Mouse (Mus musculus) T-helper 17 cell (primary cell): ENCODE data around the gene Utp20.
"Not testable (repeated sequence)": the region's sequence is repeated elsewhere in the genome, so short reads cannot be mapped to it uniquely, and the experiment has no call there.

Experiments
- in situ Hi-C, 2 experiments: fragments of 300-600 bp; cut with MboI, MseI; formaldehyde crosslinking; loops; 1 replicate in 1 of 2; 2 replicates in 1 of 2; pipeline ENCODE4 v1.15.1; 2025; ENCODE audit warnings: high pct_unique_total_duplicates in 2 of 2

Gene Utp20

DNA sequence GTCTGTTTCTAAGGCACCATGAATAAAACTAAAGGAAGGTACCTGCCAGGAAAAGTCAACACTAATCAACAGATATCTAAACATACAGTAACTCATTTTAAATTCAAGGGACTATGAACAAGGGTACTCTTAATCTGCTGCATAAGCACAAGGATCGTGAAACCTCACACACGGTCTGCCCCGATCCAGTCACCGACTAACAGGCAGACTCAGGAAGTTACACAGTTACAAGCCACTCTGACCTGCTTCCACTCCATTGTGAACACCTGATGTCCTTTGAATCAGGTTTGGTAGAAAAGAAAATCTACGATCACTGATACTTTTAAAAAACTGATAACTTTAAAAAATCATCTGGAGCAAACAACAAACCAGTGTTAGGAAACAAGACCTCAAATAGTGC lies 42.7 kb downstream of the Utp20 start:
- in situ Hi-C loops = no loop called here

DNA sequence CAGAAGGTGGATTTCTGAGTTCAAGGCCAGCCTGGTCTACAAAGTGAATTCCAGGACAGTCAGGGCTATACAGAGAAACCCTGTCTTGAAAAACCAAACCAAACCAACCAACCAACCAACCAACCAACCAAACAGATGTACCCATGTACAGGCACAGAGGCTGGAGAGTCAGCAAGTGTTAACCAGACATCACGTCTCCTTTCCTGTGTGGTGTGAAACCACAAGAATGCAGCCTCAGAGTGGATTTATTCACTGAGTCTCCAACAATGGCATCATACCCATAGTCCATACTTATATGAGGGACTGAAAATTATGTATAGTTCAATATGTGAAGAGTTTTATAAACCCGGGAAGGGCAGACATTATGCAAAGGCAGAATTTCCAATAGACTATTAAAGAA lies 43.5 kb downstream of the Utp20 start:
- in situ Hi-C loops = not testable (repeated sequence)

DNA sequence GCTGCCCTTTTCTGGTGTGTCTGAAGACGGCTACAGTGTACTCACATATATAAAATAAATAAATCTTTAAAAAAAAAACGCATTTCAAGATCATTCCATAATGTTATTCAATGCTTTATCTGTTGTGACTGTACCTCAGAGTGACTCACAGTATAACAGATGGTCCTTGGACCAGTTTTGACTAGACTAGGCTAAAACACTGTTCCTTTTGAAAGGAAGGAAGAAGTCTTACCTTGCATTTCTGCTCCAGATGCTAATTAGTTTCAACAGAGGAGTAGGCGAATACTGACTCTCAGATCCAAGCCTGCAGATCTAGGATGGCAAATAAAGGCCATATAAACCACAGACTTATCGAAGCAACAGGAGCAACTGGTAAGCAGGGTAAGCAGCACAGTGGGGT lies 45.9 kb downstream of the Utp20 start:
- in situ Hi-C loops = no loop called here

DNA sequence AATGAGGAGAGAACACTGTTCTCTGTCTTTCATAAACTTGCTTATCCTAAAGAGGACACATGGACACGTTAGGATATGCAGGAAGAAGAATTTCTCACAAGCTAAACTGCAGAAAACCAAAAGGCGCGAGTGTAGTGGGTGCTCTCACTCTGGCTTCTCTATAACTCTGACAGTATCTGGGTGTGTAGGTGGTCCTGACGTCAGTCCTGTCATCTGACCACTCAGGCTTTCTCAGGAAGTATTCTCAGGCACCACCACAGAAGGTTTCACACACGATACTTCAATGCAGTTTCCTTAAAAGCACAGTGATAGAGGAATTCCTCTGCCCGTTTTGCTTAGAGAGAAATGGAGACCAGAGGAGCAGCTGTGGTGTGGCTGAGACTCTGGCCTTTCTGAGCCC lies 50.4 kb downstream of the Utp20 start:
- in situ Hi-C loops = loop anchor here in 1 of 2 experiments (5.0 kb wide), 1 partner anchor 34 kb away; no protein-coding TSS in a partner anchor

DNA sequence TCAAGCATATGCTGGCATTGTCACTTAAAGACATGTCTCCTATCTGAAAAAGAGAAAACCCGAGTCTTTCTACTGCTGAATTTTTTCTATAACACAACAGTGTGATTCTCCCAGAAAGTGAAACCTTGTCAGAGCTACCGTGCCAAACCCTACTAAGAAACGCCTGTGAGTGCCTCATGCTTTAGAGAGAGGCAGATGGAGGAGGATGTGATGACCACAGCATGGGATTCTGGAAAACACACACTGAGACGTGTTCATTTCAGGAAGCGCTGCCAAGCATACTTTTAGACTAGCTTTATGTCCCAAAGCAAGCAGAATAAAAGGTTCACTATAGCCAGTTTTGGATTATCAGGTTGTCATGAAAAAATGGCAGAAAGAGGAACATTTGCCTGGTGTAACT lies 53.6 kb downstream of the Utp20 start:
- in situ Hi-C loops = not testable (repeated sequence)

DNA sequence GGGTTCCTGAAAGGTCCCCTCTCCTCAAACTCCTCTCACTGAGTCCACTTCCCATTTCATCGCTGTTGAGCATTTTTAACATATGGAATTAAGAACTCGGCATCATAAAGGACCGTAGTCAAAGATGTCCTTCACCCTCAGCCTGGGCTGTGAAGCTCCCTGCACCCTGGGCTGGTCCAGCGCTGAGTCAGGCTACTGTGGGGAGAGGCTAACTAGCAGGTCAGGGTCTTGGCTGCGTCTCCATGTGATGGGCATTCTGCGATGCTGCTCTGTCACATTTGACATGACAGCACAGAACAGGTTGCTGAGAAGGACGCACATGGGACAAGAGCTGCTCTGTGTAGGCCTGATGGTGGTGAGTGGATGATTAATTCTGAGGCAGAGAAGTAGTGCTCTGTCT lies 56.9 kb downstream of the Utp20 start:
- in situ Hi-C loops = no loop called here

DNA sequence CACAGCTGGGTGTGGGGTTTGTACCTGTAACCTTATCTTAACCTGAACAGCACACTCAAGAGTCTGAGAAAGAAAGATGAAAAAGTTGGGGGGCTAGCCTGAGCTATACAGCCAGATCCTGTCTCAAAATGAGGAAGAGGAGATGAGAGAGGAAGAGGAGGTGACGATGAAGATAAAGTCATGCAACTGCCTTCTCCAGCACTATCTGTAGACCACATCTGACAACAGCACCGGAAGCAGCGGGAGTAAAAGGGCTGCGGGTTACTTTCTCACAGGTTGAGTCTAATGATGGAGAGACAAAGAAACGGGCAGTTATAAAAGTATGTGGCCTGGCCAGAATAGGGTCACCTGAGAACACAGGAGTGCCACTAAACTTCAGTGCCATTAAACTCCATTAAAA lies 57.6 kb downstream of the Utp20 start:
- in situ Hi-C loops = no loop called here

DNA sequence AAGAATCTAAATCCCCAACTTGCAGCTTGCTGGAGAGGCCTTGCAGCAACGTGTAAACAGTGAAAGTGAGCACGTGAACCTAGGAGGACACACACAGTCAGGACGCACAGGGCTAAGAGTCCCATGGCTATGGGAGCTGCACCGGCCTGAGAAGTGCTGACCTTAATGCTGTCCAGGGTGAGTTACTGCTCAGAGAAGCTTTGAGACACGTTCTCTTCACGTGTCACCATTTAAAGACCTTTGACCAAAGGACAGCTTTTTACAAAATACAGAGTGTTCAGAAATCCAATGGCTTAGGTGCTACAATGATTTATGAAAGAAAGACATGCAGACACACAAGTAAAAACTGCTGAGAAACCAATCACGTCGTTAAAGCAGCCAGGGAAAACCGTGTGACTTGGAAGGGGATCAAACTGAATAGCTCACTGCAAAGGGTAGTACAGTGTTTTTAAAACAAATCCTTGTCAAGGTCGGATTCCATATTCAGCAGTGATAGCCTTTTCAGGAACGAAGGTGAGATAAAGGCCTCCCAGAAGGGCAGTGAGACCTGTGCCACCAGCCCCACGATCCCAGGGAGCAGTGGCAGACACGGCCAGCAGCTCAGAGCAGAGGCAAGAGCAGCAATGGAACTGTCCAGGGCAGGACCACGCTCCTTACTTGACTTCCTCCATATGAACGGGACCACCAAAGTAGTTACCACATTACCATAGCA lies 61.0 kb downstream of the Utp20 start:
- in situ Hi-C loops = no loop called here

DNA sequence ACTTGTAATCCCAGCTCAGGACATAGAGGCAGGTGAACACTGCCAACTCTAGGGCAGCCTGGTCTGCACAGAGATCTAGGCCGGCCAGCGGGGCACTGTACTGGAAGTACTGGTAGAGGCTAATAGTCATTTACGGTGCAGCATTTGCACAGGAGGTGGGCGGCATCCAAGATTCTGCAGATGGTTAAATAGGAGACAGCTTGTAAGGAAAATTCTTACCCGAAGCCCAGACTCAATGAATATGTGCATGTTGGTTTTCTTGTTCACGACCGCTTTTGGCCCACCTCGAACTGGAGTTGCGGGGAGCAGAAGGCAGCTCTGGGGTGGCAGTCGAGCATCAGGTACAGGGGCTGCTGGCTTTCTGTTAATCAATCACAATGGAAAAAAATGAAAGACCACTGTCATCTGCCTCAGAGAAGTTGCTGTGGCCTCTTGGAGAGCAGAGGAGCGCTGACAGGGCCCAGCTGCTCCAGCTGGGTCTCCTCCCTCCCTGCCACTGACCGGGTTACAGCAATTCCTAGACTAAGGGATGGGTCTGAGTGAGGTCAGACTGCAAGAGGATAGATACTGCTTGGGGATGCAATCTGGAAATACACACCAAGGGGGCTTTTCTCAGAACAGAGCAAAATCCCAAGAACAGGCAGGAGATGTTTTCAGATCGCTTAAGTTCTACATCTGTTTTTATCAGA lies 64.9 kb downstream of the Utp20 start:
- in situ Hi-C loops = no loop called here

DNA sequence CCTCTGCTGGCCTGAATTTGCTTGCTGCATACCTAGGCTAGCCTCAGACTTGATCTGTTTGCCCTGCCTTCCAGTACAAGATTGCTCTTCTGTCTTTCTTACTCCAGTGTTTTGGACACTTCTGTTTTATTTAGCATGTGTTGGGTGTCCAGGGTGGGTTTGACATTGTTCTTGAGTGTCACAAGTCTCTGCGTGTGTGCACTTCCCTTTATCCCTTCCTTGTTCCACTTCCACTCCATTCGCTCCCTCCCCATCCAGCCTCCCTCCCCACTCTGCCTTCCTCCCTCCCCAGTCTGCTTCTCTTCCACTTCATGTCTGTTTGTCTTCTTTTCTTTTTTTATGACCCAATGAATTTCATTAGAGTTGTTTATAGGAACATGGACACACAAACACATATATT lies 85.2 kb downstream of the Utp20 start:
- in situ Hi-C loops = loop anchor here (5.0 kb wide), 2 partner anchors 36 to 891 kb away; no protein-coding TSS in a partner anchor

DNA sequence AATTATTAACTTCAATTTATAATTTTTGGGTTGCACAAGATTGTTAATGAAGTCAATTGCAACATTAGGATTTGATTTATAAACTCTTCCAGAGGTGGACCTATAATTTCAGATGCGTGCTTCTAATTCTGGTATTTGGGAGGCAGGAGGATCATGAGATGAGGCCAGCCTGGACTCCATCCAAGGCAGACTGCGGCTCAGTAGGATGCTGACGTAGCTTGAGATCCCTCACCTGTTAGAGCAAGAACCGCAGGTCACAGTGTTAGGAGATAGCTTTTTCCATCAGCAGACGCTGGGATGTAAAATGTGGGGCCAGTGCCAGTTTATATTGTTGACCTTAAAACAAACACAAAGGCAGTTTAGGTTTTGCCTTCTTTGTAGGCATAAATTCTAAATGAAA lies 85.8 kb downstream of the Utp20 start:
- in situ Hi-C loops = loop anchor here (5.0 kb wide), 2 partner anchors 37 to 892 kb away; no protein-coding TSS in a partner anchor

DNA sequence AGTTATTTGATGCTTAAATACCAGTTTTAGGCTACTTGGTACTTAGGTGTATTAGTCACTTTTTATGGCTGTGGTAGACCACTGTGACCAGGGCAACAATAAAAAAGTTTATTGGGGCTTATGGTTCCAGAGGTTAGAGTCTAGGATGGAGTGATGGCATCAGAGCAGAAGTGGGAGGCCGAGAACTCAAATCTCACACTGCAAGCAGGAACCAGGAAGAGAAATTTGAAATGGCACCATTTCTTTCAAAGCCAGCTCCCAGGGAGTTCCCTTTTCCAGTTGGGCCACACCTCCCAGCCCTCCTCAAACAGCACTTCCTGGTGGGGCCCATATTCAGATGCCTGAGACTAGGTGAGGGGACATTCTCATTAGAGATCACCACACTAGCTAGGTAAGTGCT lies 86.8 kb downstream of the Utp20 start:
- in situ Hi-C loops = loop anchor here (5.0 kb wide), 2 partner anchors 37 to 892 kb away; no protein-coding TSS in a partner anchor

DNA sequence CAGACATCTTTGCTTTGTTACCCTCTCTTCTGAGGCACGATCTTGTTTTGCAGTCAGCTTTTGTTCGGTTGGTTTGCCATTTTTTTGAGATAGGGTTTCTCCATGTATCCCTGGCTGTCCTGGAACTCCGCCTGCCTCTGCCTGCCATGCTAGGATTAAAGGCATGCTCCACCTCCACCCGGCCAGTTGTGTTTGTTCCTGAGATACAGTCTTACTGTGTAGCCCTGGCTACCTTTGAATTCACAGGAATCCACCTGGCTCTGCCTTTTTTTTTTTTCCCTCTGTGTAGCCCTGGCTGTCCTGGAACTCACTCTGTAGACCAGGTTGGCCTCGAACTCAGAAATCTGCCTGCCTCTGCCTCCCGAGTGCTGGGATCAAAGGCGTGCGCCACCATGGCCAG lies 87.5 kb downstream of the Utp20 start:
- in situ Hi-C loops = not testable (repeated sequence)

DNA sequence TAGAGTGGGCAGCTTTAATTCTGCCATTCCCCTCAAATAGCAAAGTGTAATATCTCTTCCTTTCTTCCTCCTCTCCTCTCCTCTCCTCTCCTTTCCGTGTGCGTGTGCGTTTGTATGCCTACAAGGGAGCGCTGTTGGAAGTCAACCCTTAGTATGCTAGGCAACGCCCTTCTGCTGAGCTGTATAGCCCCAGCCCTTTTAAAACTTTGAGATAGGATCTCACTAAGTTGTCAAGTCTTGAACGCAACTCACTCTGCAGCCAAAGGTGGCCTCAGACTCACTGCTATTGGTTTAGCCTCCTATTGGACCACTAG lies 94.3 kb downstream of the Utp20 start:
- in situ Hi-C loops = loop anchor here (5.0 kb wide), 2 partner anchors 310 to 355 kb away; partner anchors contain the start of genes Dram1 (in 1 of the 2) and Gnptab (in 1 of the 2)

DNA sequence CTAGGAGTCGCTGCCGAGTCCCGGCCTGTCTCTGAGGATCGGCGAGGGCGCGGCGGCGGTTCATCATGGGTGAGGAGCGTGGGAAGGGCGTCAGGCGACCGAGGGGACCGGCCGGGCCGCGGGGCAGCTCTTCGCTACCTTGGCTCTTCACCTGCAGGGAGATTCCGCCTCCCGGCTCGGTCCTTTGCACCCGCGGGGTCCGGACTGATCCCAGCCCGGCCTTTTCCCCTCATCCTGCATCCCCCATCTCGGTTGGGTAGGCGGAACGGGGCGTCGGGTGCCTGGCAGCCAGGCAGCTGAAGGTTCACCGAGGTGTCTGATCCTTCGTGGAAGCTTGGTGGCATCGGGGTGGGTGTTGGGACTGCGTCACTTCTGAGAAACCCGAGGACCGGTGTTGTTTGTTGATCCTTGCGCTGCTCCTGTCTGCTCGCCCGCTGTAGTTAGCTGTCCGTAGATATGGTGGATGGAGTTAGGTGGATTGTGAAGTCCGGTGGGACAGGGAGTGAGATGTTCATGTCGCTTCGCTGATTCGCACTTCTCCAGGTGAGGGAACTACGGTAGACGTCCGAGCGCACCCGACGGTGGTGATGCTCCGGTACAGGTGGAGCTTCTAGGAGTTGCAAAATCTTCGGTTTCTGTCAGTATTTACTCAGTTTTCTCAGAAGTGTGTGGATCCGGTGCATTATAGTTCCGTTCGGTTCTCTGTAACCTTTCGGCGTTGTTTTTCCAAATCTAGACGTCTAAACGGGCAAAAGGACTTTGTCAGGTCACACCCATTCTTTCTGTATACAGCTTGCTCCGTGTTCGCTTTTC lies 94.9 kb downstream of the Utp20 start:
- in situ Hi-C loops = loop anchor here (5.0 kb wide), 2 partner anchors 309 to 354 kb away; partner anchors contain the start of genes Dram1 (in 1 of the 2) and Gnptab (in 1 of the 2)

DNA sequence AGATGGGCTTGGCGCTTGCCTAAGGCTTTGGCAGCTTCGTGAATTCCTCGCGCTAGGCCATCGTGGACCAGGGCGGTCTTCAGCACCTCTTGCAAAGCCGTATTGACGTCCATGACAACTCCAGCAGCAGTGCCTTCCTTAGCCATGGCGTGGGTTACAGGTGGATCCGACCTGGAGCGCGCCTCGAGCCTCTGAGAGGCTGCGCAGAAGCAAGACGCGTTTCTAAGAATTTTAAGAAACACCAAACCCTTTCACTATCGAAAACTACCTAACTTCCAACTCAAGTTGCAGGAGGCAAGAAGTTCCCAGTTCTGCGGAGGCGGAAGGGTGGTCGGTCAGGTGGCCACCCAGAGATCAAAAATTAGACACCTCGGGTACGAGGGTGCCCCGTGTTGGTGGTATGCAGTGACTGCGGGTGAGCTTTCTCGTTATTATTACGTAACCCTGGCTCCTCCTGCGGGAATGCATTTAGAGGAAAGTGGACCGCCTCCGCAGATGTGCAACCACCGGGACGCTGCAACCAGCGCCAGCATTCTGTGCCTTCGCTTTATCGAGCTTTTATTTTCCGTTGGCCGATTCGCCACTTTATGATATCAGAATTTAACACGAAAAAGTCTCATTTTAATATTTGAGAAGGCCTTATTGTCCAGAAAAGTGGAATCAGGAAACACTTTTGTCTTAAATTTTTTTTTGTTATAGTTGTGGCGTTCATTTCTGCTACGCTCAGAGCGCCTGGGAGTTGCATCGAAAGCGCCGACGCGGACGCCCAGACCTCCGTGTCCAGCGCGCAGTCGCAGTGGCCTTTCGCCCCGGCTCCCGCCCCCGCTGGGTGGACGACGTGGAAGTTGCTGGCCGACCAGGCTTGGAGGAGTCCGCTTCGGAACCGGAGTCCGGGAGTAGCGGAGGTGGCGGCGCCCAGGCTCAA lies 95.8 kb downstream of the Utp20 start, which contains the start of gene Arl1:
Arl1 (plus strand) TSS at position 288 of the 925 bp plus-strand sequence.
- in situ Hi-C loops = loop anchor here (5.0 kb wide), 2 partner anchors 309 to 354 kb away; partner anchors contain the start of genes Dram1 (in 1 of the 2) and Gnptab (in 1 of the 2)

DNA sequence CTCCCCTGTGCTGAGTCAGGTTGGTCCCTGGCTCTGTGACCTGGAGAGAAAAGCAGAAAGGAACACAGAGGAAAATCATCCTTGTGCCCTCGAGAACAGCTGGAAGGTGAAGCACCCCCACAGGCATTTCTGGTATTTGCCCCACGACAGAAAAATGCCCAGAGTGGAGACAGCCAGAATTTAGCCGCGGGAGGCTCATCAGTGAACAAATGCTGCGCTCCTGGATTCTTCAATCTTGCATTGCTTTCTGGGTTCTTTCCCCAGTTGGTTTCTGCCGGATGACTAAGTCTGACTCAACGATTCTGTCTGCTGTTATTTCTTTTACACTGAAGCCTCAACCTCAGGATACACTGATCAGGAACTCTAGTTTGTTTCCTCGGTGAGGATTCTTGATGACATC lies 98.4 kb downstream of the Utp20 start:
- in situ Hi-C loops = loop anchor here in 1 of 2 experiments (10.0 kb wide), 1 partner anchor 173 kb away; no protein-coding TSS in a partner anchor

DNA sequence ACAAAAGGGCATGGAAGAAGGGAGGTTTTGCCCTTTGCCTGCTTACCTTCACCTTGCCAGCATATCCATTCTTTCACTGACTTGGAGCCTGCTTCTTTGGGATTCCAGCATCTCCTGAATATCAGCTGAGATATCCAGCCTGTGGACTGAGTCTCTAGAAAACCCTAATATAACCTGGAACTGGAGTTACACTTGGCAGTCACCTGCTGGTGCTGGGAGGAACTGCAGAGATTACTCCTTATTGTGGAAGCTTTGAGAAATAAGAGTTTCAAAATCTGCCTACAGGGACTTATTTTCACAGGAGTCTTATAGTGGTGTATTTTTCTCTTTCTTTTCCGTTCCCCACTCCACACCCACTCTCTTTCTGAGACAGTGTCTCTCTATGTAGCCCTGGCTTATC lies 99.5 kb downstream of the Utp20 start:
- in situ Hi-C loops = loop anchor here in 1 of 2 experiments (10.0 kb wide), 1 partner anchor 172 kb away; no protein-coding TSS in a partner anchor

DNA sequence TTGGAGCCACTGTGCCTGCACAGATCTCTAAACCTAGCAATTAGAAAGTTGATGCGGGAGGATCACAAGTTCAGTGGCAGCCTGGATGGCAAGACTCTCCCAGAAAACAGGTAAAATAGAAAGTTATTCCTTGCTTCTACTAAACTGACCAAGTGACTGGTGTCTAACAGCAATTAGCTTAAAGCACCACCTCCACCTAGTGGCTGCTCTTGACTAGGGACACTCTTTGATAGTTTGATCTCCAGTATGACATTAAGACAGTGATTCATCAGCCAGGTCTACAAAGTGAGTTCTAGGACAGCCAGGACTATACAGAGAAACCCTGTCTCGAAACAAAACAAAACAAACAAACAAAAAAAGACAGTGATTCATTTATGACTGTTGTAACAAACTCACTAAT lies 101.3 kb downstream of the Utp20 start:
- in situ Hi-C loops = loop anchor here in 1 of 2 experiments (10.0 kb wide), 1 partner anchor 171 kb away; no protein-coding TSS in a partner anchor

DNA sequence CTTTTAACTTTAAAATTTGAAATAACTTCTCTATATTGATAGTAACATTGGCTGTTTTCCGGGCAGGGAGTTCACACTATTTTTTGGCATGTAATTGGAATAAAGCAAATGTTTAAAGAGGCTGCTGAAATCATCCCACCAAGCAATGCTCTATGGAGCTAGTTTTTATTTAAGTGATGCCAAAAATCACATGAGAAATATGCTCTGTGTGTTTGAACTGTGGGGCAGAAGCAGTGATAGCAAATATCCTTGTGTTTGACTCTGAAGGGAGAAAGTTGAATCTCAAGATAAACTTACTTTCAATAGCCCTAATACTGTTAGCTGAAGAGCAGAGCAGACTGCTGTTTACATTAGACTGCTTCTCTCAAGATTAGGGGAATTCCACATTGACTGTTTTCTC lies 107.0 kb downstream of the Utp20 start:
- in situ Hi-C loops = loop anchor here (10.0 to 25.0 kb wide), 2 partner anchors 165 to 182 kb away; no protein-coding TSS in a partner anchor

DNA sequence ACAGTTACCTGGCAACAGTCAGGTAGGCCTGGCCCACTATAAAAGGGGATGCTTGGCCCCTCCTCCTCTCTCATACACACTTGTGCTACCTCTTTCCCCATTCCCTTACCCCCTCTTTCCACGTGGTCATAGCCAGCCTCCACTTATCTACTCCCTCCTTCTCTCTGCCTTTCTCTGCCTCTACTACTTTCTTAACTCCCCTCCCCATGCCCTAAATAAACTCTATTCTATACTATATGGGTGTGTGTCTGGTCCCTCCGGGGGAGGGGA lies 108.9 kb downstream of the Utp20 start:
- in situ Hi-C loops = loop anchor here in 1 of 2 experiments (25.0 kb wide), 1 partner anchor 180 kb away; no protein-coding TSS in a partner anchor
